Mouse (Mus musculus) embryonic facial prominence, embryonic 14.5 days (tissue): ENCODE measurements around the gene Pam16. TPM values are rescaled to one million over a fixed set of nuclear protein-coding genes. Genes with fewer than 3 reads are reported as not detected.

Experiments used
- ATAC-seq: fragments of 200-750 bp; cut with Nextera tagmentation; 2 replicates; pipeline ENCODE4 v1.8.0; 2017; ENCODE audit warnings: low read depth, moderate number of reproducible peaks, moderate TSS enrichment
- DNase-seq: peaks from one replicate; pipeline ENCODE4 v3.0.0-alpha.2; 2015; ENCODE audit warnings: low spot score
- H3K27ac ChIP-seq: fragments of 300-500 bp; sonication (generic); replicated peaks from 2 replicates; pipeline ENCODE4 v1.5.1; 2014; ENCODE audit warnings: low read depth, mild to moderate bottlenecking, low read length, moderate library complexity
- H3K27me3 ChIP-seq: fragments of 300-500 bp; sonication (generic); replicated peaks from 2 replicates; pipeline ENCODE4 v1.6.1; 2014; ENCODE audit warnings: low read length; ENCODE audit not compliant: control insufficient read depth, insufficient read depth
- H3K36me3 ChIP-seq: fragments of 300-500 bp; sonication (generic); 2 replicates; pipeline ENCODE4 v1.6.1; 2014; ENCODE audit warnings: low read length, mixed read lengths; ENCODE audit not compliant: control insufficient read depth, insufficient read depth
- H3K4me1 ChIP-seq: fragments of 300-500 bp; sonication (generic); 2 replicates; pipeline ENCODE4 v1.6.1; 2014; ENCODE audit warnings: antibody characterized with exemption, low read length; ENCODE audit not compliant: control insufficient read depth, insufficient read depth
- H3K4me2 ChIP-seq: fragments of 300-500 bp; sonication (generic); 2 replicates; pipeline ENCODE4 v1.6.1; 2014; ENCODE audit warnings: low read depth, mild to moderate bottlenecking, low read length, moderate library complexity, mixed read lengths
- H3K4me3 ChIP-seq: fragments of 300-500 bp; sonication (generic); 2 replicates; pipeline ENCODE4 v1.5.1; 2014; ENCODE audit warnings: low read depth, mild to moderate bottlenecking, low read length
- H3K9ac ChIP-seq: fragments of 300-500 bp; sonication (generic); 2 replicates; pipeline ENCODE4 v1.6.1; 2014; ENCODE audit warnings: low read depth, mild to moderate bottlenecking, low read length, moderate library complexity, mixed read lengths
- H3K9me3 ChIP-seq: fragments of 300-500 bp; sonication (generic); 2 replicates; pipeline ENCODE4 v1.6.1; 2016; ENCODE audit warnings: low read length; ENCODE audit not compliant: control insufficient read depth
- WGBS: fragments of 180-500 bp; shearing (Covaris S2); extraction: QIAGEN DNeasy Blood & Tissue Kit; methylation state at CpG from one replicate; pipeline ENCODE4 v1.1.7; 2014; 5-methylcytosine and 5-hydroxymethylcytosine counted together
- polyA plus RNA-seq: library from polyadenylated mRNA; unstranded; fragments of >200 nt; fragmentation: Nextera tagmentation; extraction: Ambion mirVana; gene quantifications from 2 replicates; pipeline ENCODE4 v1.2.1, GENCODE M21; 2014

The Pam16 gene
- polyA plus RNA-seq, 1 experiment from 2014 or later = 90.9 TPM

DNA sequence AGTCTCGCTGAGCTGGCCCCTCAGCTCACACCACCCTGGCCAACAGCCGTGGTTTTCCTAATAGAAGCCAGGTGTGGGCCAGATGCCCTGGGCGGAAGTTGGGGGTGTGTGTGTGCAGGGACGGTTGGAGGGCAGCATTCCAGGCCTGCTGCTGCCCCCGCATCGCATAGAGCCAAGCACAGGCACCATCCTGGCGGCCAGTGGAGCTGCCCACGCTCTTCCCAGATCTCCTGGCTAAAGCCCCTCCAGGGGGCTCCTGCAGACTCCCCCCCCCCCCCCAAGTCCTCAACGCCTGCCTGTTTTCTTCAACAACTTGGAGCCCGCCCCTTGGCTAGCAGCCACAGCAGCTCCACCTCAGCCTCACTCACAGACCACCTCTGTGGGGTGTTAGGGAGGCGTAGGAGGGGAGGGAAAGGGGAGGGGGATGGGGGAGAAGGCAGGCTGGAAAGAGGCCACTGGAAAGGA lies 34.0 kb upstream of the Pam16 start:
- Histone ChIP-seq H3K27me3 (no peaks in the 10 kb centered on the region), H3K4me1 (peaks cover 37% of the 10 kb centered on the region), H3K4me3 (no peak overlapping the region), H3K9ac (peak overlapping the region; percentile 35; the same call in 1 of the 2 replicates), H3K27ac (peak overlapping the region; percentile 94), H3K4me2 (peak overlapping the region; percentile 33), H3K9me3 (no peaks in the 10 kb centered on the region), H3K36me3 (peaks cover 14% of the 10 kb centered on the region; the same call in 1 of the 2 replicates)
- DNase-seq (peak; percentile 93), ATAC-seq (peak; percentile 88)
- WGBS = 11% methylated on average over 10 of the region's 11 CpGs

- no peak for ATAC-seq
- no peak overlapping the region for H3K4me2 ChIP-seq
- peaks cover 54% of the 10 kb centered on the region for H3K4me1 ChIP-seq
- no peak overlapping the region for H3K9ac ChIP-seq
- H3K27me3 ChIP-seq = no peaks in the 10 kb centered on the region
- 70% methylated on average over 9 of the region's 9 CpGs for WGBS
- DNase-seq = no peak
- peak overlapping the region; percentile 94 for H3K27ac ChIP-seq
- no peak overlapping the region for H3K4me3 ChIP-seq
- no peaks in the 10 kb centered on the region for H3K9me3 ChIP-seq
- peaks cover 18% of the 10 kb centered on the region; the same call in 1 of the 2 replicates for H3K36me3 ChIP-seq
Observed at GRCm38 (mm10) chr16:4656571-4657081, 31.8 kb upstream of the Pam16 start.

DNA sequence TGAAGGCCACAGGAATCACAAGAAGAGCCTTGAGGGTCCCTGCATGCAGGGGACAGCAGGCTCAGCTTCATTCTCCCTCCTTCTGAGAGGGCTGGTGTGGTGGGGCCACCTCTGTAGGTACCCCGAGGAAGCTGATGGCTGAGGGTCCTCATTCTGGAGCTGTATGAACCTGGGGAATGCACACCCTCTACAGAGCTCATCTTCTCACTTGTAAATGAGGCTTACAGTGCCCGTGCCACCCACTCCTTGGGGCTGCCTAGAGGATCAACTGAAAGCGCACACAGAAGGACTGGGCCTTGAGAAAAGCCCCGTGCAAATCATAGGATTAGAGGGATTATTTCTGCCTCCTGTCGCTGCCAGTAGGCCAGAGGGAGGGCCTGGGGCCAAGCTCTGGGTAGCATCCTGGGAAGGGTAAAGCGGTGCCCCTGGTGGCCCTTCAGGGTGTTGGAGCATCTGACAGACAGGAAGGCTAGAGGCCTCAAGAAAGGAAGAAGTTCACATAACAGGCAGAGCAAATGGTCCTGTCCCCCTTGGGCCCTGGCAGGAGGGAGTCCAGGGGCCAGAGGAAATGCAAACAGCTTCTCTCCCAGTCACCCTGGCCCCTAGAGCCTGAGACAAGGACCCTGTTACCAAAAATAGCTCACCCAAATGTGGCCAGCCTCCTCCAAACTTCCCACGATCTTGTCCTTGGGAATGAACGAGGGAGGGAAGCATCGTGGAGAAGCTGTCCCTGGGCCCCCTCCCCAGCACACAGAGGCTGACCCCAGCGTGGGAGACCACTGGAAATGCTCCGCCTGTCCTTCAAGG lies 31.2 kb upstream of the Pam16 start:
- peaks cover 60% of the 10 kb centered on the region for H3K4me1 ChIP-seq
- ATAC-seq (peak; percentile 13; the same call in 1 of the 2 replicates), DNase-seq (peak; percentile 72)
- H3K4me3 ChIP-seq = no peak overlapping the region
- peak overlapping the region; percentile 94 for H3K27ac ChIP-seq
- no peak overlapping the region for H3K4me2 ChIP-seq
- no peaks in the 10 kb centered on the region for H3K9me3 ChIP-seq
- 0 out of 2 replicates have a peak overlapping the region, but pooled peaks have one; percentile 21 for H3K9ac ChIP-seq
- H3K27me3 ChIP-seq = no peaks in the 10 kb centered on the region
- H3K36me3 ChIP-seq = peaks cover 13% of the 10 kb centered on the region; the same call in 1 of the 2 replicates
- WGBS = 28% methylated on average over 11 of the region's 11 CpGs

- ATAC-seq (no peak), DNase-seq (no peak)
- peaks cover 18% of the 10 kb centered on the region for H3K36me3 ChIP-seq
- no peaks in the 10 kb centered on the region for H3K9me3 ChIP-seq
- no peak overlapping the region for H3K9ac ChIP-seq
- no peaks in the 10 kb centered on the region for H3K27me3 ChIP-seq
- H3K4me3 ChIP-seq = no peak overlapping the region
- WGBS = 65% methylated on average over 4 of the region's 4 CpGs
- peaks cover 65% of the 10 kb centered on the region for H3K4me1 ChIP-seq
- H3K27ac ChIP-seq = peak overlapping the region; percentile 94; the same call in 1 of the 2 replicates
- H3K4me2 ChIP-seq = no peak overlapping the region
Observed at GRCm38 (mm10) chr16:4655251-4655734, 30.5 kb upstream of the Pam16 start.

DNA sequence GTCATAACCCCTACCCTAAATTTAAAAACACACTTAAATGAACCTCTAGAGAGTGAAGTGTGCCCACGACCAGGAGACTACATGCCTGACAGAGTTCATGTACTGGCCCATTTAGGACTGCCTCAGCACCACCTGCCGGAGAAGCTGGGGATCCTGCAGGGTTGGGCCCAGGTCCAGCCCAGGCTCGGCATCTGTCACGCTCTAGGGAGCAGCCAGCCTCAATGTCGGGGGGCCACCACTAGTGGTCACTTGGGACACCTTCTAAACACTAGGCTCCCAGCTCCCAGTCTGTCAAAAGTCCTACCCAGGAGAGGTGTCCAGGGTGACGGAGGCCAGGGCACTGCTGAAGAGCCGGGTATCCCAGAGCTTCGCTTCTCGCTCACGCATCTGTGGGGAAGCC lies 29.9 kb upstream of the Pam16 start:
- DNase-seq (no peak), ATAC-seq (no peak)
- H3K9me3 ChIP-seq = no peaks in the 10 kb centered on the region
- H3K4me2 ChIP-seq = no peak overlapping the region
- no peak overlapping the region for H3K27ac ChIP-seq
- no peak overlapping the region for H3K4me3 ChIP-seq
- peaks cover 67% of the 10 kb centered on the region for H3K4me1 ChIP-seq
- WGBS = 69% methylated on average over 10 of the region's 10 CpGs
- no peak overlapping the region for H3K9ac ChIP-seq
- H3K27me3 ChIP-seq = no peaks in the 10 kb centered on the region
- peaks cover 24% of the 10 kb centered on the region for H3K36me3 ChIP-seq

GRCm38 (mm10) chr16:4652707-4653416 lies 28.1 kb upstream of the Pam16 start:
- ATAC-seq = no peak
- H3K27me3 ChIP-seq = no peaks in the 10 kb centered on the region
- no peak overlapping the region for H3K4me2 ChIP-seq
- peak; percentile 44 for DNase-seq
- H3K4me3 ChIP-seq = no peak overlapping the region
- H3K27ac ChIP-seq = peak overlapping the region; percentile 87
- H3K4me1 ChIP-seq = peaks cover 58% of the 10 kb centered on the region
- 48% methylated on average over 4 of the region's 4 CpGs for WGBS
- no peak overlapping the region for H3K9ac ChIP-seq
- peaks cover 42% of the 10 kb centered on the region for H3K36me3 ChIP-seq
- H3K9me3 ChIP-seq = no peaks in the 10 kb centered on the region

GRCm38 (mm10) chr16:4651624-4652023 lies 26.8 kb upstream of the Pam16 start:
- peaks cover 65% of the 10 kb centered on the region for H3K4me1 ChIP-seq
- H3K9ac ChIP-seq = no peak overlapping the region
- peak overlapping the region; percentile 87 for H3K27ac ChIP-seq

DNA sequence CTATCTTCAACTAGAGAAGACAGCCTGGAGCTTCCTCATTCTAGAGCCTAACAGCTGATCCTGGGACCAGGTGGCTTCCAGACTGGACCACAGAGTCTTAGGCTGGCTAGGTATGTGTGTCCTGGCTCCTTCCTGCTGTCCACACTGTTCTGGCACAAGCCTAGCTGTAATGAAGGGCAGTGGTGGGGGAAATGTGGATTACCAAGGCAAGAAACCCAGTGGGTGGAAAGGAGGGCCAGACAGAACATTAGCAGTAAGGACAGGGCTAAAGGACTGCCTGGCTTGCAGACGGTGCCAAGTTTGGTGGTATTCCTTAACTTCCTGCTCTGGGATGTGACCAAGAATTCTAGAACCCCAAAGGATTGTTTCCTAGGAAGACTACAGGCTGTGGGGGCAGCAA lies 26.3 kb upstream of the Pam16 start:
- 64% methylated on average over 1 of the region's 1 CpGs for WGBS
- no peak for DNase-seq
- Histone ChIP-seq H3K4me3 (no peak overlapping the region), H3K4me1 (peaks cover 65% of the 10 kb centered on the region), H3K27ac (peak overlapping the region; percentile 87), H3K4me2 (no peak overlapping the region), H3K9me3 (no peaks in the 10 kb centered on the region), H3K9ac (no peak overlapping the region), H3K36me3 (peaks cover 42% of the 10 kb centered on the region), H3K27me3 (no peaks in the 10 kb centered on the region)
- no peak for ATAC-seq

More at GRCm38 (mm10) chr16:4651624-4652023, 26.8 kb upstream of the Pam16 start:
- H3K36me3 ChIP-seq = peaks cover 42% of the 10 kb centered on the region
- WGBS = 29% methylated on average over 7 of the region's 7 CpGs
- H3K27me3 ChIP-seq = no peaks in the 10 kb centered on the region
- DNase-seq = peak; percentile 93
- no peak overlapping the region for H3K4me3 ChIP-seq
- no peaks in the 10 kb centered on the region for H3K9me3 ChIP-seq
- peak; percentile 80 for ATAC-seq
- H3K4me2 ChIP-seq = 0 out of 2 replicates have a peak overlapping the region, but pooled peaks have one; percentile 13
